Mouse (Mus musculus): ENCODE measurements around the gene Rtn4rl1.
"Not testable (repeated sequence)": the region's sequence is repeated elsewhere in the genome, so short reads cannot be mapped to it uniquely, and the experiment has no call there.

Gene Rtn4rl1

GRCm38 (mm10) chr11:75275035-75275434 lies 81.5 kb downstream of the Rtn4rl1 start:
- no peak for DNase-seq (ENCODE audit: low read depth, low spot score)

- no peak for DNase-seq (ENCODE audit: low read depth, low spot score)
Measured at GRCm38 (mm10) chr11:75278115-75278514, 84.5 kb downstream of the Rtn4rl1 start.

DNA sequence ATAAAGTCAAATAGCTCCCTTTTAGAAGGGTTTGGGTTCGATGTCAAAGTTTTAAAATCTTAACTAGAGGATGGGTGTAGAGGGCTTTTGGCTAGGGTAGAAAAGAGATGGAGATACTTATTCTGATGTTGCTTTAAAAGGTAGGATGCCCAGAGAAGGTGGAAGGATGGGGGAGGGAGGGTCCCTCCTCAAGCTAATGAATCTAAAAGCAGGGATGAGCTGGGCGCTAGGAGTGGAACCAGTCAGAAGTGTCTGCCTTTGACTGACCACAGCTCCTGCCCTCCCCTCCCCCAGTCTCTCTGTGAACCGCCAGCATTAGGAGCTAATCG lies 85.4 kb downstream of the Rtn4rl1 start:
- DNase-seq (ENCODE audit: low read depth, low spot score) = no peak

DNA sequence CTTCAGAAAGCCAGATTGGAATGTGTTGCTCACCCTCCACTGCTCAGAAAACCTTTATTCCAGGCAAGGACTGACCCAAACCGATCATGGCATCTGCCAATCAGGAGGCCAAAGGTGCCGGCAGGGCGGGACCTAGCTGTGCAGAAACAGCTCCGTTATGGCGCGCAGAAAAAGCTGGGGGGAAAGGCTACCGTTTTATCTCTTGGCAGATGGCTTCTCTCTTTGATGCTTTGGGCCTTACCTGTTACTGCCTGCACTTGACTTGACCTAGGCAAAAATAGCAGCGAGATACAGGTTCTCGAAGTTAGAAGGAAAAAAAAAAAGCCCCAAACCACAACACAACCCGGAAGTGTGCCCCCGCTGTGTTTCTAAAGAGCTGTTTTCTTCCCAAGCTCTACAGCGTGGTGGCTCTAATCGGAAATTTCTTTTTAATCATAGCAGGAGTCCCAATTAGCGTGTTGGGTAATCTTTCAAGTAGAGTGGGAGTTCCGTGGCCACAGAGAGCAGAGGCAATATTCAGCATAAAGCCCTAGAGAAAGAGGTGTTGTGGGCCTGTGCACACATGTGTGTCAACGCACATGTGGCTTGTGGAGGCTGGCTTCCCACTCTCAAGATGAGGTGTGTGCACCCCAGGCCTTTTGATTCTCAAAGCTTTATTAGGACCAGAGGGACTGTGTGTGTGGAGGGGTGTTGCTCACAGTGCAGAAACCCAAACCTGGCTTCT lies 85.9 kb downstream of the Rtn4rl1 start:
- DNase-seq (ENCODE audit: low read depth, low spot score) = no peak

- no peak for DNase-seq (ENCODE audit: low read depth, low spot score)
Measured at GRCm38 (mm10) chr11:75280066-75280410, 86.5 kb downstream of the Rtn4rl1 start.

DNA sequence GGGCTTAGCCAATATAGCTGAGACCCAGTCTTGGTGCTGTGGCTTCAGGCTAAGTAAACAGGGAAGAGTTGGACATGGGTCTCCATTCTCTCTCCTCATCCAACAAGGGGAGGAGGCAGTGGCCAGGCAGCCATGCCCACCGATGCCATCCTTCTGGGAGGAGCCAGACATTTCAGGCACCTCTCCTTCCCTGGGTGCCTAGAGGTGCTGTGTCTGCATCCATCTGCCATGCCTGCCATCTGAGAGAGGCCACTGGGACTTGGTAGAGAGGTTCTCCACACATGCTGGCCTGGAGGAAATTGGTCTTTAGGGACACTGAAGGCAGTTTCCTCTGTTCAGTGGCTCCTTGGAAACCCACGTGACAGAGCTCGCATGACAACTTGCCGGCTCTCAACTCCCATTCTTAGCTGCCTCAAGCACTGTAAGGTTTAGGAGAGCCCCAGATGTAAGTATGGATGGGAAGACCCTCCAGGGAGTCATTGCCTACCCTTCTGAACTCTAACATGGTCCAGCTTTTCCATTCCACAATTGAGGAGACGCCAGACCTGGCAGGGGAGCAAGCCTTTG lies 86.9 kb downstream of the Rtn4rl1 start:
- no peak for DNase-seq (ENCODE audit: low read depth, low spot score)

DNA sequence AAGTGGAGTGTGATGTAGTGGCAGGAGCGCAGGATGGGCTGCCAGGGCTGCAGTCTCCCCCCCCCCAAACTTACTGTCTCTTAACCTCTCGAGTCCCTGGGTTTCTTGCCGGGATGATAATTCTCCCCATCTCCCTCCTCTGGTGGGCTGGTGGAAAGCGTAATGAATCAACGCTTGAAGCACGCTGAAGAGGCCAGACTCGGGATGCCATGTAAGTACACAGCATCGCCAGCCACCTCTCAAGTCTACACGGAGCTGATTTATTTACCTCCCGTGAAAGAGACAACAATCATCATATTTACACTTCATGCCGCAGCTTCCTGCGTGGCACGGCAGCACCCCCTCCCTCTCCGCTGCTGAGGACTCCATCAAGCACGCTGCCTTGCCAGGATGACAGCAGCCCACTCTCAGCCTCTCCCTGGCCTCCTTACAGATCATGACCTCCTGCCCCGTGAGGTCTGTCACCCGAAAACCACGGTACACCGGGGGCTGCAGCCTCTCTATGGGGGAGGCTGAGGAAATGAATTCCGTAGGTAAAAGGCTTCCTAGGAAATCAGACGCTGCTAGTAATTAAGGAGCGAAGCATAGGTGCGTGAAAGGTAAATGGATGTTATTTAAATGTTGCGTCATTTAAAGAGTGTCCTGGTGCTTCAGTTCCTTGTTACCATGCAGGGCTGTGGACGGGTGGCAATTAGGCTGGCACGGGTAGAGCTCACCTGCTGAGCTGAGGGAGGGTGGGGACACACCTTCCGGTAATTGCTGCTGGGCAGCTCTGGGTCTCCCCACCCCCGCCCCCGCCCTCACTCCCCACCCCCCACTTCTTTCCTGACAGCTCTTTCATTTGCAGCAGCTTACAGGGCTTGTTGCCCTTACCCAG lies 88.0 kb downstream of the Rtn4rl1 start:
- no peak for DNase-seq (ENCODE audit: low read depth, low spot score)

DNA sequence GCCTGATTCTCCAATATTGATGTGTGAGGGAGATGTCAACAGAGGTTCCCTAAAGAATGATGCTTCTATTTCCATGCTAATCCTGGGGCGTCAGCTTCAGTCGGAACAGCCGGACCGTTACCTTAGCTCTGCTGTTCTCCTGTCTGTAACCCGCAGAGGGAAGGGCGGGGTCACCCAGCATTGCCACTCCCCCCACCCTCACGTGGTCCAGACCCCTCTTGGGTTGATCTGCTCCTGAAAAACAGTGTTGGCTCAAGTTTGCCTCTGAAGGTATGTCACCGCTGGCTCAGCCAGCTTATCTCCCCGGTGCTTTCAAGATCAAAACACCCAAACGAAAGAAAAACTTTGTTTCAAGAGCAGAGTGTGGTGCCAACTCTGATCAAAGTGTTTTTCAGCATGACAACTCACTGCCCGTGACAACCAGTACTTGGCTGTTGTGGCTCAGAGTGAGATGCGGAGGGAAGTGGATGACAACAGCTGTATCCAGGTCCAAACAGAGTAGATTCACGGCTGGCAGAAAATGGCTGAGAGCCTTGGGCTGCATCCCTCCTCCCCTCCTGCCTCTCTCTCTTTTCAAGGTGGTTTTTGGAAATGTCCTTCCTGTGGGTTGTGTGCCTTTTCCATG lies 89.0 kb downstream of the Rtn4rl1 start:
- no peak for DNase-seq (ENCODE audit: low read depth, low spot score)

GRCm38 (mm10) chr11:75283784-75284183 lies 90.2 kb downstream of the Rtn4rl1 start:
- not testable (repeated sequence) for DNase-seq (ENCODE audit: low read depth, low spot score)

DNA sequence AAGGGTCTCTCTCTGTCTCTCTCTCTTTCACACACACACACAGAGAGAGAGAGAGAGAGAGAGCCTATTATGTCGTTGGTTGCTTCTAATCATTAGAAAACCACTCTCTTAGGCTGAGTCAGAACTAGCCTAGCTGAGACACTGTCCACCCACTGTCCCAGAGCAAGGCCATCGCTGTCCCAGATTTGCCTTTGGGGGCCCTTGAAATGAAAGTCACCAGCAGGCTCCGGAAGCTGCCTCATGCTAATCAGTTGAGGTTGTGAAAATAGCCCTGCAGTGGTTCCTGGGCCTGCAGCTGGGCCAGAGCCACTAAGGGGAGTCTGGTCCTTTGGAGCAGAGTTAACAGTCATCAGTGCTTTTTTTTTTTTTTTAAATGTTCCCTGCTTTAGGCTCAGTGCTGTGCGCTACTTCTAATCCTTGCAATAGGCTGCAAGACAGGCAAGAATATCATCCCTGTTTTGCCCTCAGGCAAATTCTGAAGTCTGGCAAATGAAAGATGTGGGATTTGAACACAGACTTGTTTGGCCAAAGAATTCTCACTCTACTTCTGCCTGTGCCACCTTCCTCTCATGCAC lies 92.4 kb downstream of the Rtn4rl1 start:
- no peak for DNase-seq (ENCODE audit: low read depth, low spot score)

DNA sequence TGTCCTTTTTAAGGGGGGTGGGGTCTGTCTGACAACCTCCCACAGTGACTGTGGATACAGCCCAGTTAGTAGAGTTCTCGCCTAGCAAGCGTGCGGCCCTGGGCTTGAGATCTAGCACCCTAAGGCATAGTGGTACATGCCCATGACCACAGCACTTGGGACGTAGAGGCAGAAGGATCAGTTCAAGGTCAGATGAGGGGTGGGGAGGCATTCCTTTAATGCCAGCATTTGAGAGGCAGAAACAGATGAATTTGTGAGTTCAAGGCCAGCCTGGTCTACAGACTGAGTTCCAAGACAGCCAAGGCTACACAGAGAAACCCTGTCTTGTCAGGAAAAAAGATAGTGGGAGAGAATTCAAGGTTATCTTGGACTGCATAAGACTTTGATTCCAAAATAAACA lies 93.3 kb downstream of the Rtn4rl1 start:
- DNase-seq (ENCODE audit: low read depth, low spot score) = no peak

DNA sequence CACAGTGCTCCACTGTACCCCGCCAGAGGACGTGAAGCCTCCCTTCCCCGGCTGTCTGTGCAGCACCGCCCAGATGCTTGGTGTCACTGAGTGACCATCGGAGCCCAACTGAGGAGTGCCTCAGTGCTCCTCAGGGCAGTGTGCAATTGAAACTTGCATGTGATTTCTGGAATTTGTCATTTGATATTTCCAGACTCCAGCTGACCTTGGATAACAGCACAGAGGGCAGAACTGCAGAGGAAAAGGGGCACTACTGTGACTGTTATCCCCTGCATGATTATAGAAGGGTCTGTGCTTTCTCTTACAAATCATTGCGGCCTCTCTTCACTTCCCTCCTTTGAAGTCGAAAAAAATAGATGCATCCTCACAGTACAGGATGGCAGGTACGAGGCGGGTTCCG lies 94.4 kb downstream of the Rtn4rl1 start:
- no peak for DNase-seq (ENCODE audit: low read depth, low spot score)

- DNase-seq (ENCODE audit: low read depth, low spot score) = no peak
Measured at GRCm38 (mm10) chr11:75288517-75288916, 94.9 kb downstream of the Rtn4rl1 start.

- DNase-seq (ENCODE audit: low read depth, low spot score) = no peak
Measured at GRCm38 (mm10) chr11:75289120-75289519, 95.5 kb downstream of the Rtn4rl1 start.

DNA sequence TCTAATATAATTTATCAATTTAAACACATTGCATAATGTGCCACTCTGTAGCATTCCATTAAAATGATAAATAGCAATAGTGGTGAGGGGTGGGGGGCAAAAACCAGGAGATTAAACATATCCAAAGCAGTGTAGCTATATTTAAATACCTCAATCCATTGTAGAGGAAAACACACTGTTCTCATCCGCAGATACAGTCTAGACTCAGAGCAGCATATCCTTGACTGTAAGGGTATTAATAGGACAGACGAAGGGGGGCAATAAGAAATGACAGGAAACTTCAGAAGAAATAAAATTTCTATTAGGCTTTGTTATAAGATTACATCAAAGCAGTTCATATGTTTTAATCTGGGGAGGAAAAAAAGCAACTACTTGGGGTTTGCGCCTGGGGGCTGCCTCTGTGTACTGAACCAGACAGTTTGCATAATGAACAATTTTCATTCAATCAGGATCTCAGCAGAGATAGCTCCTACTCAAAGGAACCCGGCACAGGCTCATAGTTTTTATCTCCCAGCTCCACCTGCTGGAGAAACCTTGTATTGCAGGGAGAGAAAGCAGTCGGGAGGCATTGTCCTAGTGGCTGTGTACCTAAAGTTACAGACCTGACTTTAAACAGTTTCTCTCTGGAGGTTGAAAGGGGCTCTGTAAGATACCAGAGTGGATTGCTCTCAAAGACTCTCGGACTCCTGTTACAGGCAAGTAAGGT lies 97.1 kb downstream of the Rtn4rl1 start:
- peak; percentile 63 for DNase-seq (ENCODE audit: low read depth, low spot score)

DNA sequence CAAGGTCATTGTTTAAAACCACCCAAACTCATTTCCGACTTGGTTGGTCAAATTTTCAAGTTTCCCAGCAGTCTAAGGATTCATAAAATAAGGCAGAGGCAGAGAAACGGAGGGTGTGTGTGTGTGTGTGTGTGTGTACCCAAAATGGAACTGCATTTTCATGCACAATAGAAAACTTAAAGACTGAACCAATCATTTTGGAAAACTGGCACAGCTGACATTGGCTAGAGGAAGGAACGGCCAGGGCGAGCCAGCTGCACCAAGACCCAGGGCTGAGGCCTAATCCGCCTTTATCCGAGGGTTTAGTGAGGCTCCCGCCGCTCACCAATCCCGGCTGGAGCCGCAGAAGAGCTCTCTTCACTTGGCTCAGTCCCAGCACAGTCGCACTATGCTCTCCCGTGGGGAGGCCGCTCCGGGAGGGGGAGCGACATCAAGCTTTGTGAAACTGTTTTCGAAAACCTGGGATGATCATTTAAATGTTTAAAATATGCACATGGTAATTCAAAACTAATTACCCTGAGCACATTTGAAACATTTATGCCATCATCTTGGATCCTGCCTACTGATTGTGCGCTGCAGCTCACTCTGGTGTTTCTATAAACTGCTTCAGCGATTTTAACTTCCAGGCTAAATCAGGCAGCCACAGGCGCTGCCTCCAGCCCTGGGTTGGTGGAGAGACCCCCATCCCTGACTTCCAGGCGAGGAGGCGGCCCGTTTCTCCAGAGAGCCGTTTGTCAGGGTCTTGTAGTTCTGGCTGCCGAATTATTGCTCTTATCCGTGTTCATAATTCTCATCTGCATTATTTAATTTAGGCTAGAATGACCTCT lies 98.0 kb downstream of the Rtn4rl1 start:
- no peak for DNase-seq (ENCODE audit: low read depth, low spot score)

GRCm38 (mm10) chr11:75292281-75292680 lies 98.7 kb downstream of the Rtn4rl1 start:
- no peak for DNase-seq (ENCODE audit: low read depth, low spot score)

- no peak for DNase-seq (ENCODE audit: low read depth, low spot score)
Measured at GRCm38 (mm10) chr11:75293852-75294361, 100.3 kb downstream of the Rtn4rl1 start.

- DNase-seq (ENCODE audit: low read depth, low spot score) = no peak
Measured at GRCm38 (mm10) chr11:75294862-75295261, 101.3 kb downstream of the Rtn4rl1 start.

- DNase-seq (ENCODE audit: low read depth, low spot score) = not testable (repeated sequence)
Measured at GRCm38 (mm10) chr11:75295534-75295933, 102.0 kb downstream of the Rtn4rl1 start.

Measured in skeletal muscle tissue, adult 2 months (tissue).